Mouse (Mus musculus): ENCODE measurements at regions not wholly inside any gene's neighbourhood (a gene's known extent, or its start where the extent isn't known, plus 50 kb on each side); places are given as distances from the start of the nearest gene placed in this dataset.

- DNase-seq (ENCODE audit: low spot score in 2 of 2): no peak
Observed at GRCm38 (mm10) chr8:128559004-128559662, 126.3 kb upstream of the Itgb1 start.

- DNase-seq (ENCODE audit: low spot score in 2 of 2): no peak
Observed at GRCm38 (mm10) chr8:128560418-128560817, 125.0 kb upstream of the Itgb1 start.

GRCm38 (mm10) chr8:128561016-128561415, 124.4 kb upstream of the Itgb1 start:
- no peak for DNase-seq (ENCODE audit: low spot score in 2 of 2)

- DNase-seq (ENCODE audit: low spot score in 2 of 2): peak in 1 of 2 experiments; percentile 17
Observed at GRCm38 (mm10) chr8:128562625-128563024, 122.8 kb upstream of the Itgb1 start.

- no peak for DNase-seq (ENCODE audit: low spot score in 2 of 2)
Observed at GRCm38 (mm10) chr8:128563744-128564143, 121.7 kb upstream of the Itgb1 start.

- DNase-seq (ENCODE audit: low spot score in 2 of 2): no peak
Observed at GRCm38 (mm10) chr8:128572291-128572690, 113.2 kb upstream of the Itgb1 start.

GRCm38 (mm10) chr8:128594114-128594513, 91.3 kb upstream of the Itgb1 start:
- no peak for DNase-seq (ENCODE audit: low spot score in 2 of 2)

GRCm38 (mm10) chr8:128594780-128595179, 90.7 kb upstream of the Itgb1 start:
- peak in 1 of 2 experiments; percentile 9 for DNase-seq (ENCODE audit: low spot score in 2 of 2)

GRCm38 (mm10) chr8:128605588-128605987, 79.9 kb upstream of the Itgb1 start:
- no peak for DNase-seq (ENCODE audit: low spot score in 2 of 2)

- no peak for DNase-seq (ENCODE audit: low spot score in 2 of 2)
Observed at GRCm38 (mm10) chr8:128608876-128609275, 76.6 kb upstream of the Itgb1 start.

GRCm38 (mm10) chr8:128612607-128613006, 72.8 kb upstream of the Itgb1 start:
- no peak for DNase-seq (ENCODE audit: low spot score in 2 of 2)

GRCm38 (mm10) chr8:128617854-128618253, 67.6 kb upstream of the Itgb1 start:
- no peak for DNase-seq (ENCODE audit: low spot score in 2 of 2)

GRCm38 (mm10) chr8:128619086-128619485, 66.4 kb upstream of the Itgb1 start:
- no peak for DNase-seq (ENCODE audit: low spot score in 2 of 2)
